Comparison of ENCODE assay signal across 21 mouse cellular contexts in the genomic region with DNA sequence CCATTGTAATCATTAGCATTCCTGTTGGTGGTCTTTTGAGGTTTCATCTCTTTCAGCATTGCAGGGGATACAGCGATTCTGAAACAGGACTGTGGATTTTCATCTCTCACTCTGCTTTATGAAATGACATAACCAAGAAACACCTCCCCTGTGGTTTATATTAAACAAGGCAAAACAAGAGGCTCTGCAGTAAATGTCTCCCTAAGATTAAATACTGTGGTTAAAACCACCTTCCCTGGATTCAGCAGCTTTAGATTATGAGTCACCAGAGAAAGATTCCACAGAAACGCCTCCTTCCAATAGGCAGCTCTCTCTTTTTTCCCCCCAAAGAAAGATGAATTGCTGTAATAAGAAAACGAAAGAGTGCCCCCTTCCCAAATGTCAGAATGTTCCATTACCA. TPM values are rescaled to one million over a fixed set of nuclear protein-coding genes. Genes with fewer than 3 reads are reported as not detected.
"Had no signal": no experiment of that assay in that cellular context is flagged by ENCODE, and none has a peak within 500 bp of the region (broad histone marks: within the 10 kb centered on the region; RNA-seq: fewer than 3 reads in every experiment).

No protein-coding gene starts in this region.

- H3K27me3 ChIP-seq: limb, embryonic 15.5 days; liver, embryonic 12.5 days; megakaryocyte, embryonic 14.5 days had no signal

- ATAC-seq: liver, embryonic 12.5 days; midbrain, embryonic 16.5 days had no signal

- H3K9ac ChIP-seq: limb, embryonic 15.5 days; liver, embryonic 12.5 days; lung, embryonic 14.5 days had no signal

- H3K9me3 ChIP-seq: limb, embryonic 15.5 days; liver, embryonic 12.5 days; megakaryocyte, embryonic 14.5 days had no signal

- H3K4me2 ChIP-seq: limb, embryonic 15.5 days; liver, embryonic 12.5 days; lung, embryonic 14.5 days; midbrain, embryonic 11.5 days had no signal

- H3K4me3 ChIP-seq: limb, embryonic 15.5 days; liver, embryonic 12.5 days; megakaryocyte, embryonic 14.5 days had no signal

- H3K4me1 ChIP-seq: limb, embryonic 15.5 days; liver, embryonic 12.5 days; megakaryocyte, embryonic 14.5 days had no signal

- H3K27ac ChIP-seq: kidney, postnatal 0 days; limb, embryonic 15.5 days; liver, embryonic 12.5 days; macrophage had no signal

- H3K36me3 ChIP-seq: limb, embryonic 15.5 days; liver, embryonic 12.5 days had no signal

- DNase-seq: kidney, adult 11 months; kidney, adult 9 months; kidney, postnatal 36 days; lung, embryonic 14.5 days; lung, postnatal 10 days; retina, postnatal 1 day; right cerebral cortex, postnatal 4 days; thymus, postnatal 36 days had no signal

RNA-seq across cellular contexts. Expression of a gene that starts 4.9 kb away (rescaled TPM):
- total RNA-seq: layer of hippocampus, postnatal 10 days; left cerebral cortex, postnatal 36 days had no signal
- polyA plus RNA-seq: kidney, postnatal 0 days; limb, embryonic 15.5 days; liver, embryonic 12.5 days; liver, embryonic 16.5 days; lung, embryonic 14.5 days; macrophage; midbrain, embryonic 11.5 days; midbrain, embryonic 16.5 days; spleen, adult 2 months; stomach, embryonic 16.5 days; thymus, postnatal 0 days had no signal
